Mouse (Mus musculus): ENCODE measurements at regions not wholly inside any gene's neighbourhood (a gene's known extent, or its start where the extent isn't known, plus 50 kb on each side); places are given as distances from the start of the nearest gene placed in this dataset.
A peak's percentile ranks its signal among the peaks of the same experiment; 100 is the strongest.

DNA sequence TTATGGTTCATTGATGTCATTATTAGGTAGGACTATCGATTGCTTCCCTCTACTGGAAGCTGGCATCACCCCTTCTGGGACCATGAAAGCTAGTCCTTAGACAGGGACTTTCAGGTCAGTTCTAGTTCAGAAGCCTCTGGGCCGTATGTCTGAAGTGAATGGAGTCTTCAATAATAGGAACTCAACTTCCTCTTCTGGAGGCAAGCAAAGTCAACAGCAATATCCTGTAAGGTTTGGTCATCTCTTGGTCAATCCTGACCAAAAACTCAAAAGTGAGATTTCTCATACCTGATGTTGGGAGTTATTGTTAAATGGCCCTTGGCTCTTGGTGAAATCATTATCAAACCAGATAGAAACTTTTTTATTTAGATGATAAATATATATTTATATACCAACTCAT, 2377.6 kb upstream of the Gm7489 start:
- intact Hi-C loops (cut with DNase I) = no loop called here
- no peak for DNase-seq

DNA sequence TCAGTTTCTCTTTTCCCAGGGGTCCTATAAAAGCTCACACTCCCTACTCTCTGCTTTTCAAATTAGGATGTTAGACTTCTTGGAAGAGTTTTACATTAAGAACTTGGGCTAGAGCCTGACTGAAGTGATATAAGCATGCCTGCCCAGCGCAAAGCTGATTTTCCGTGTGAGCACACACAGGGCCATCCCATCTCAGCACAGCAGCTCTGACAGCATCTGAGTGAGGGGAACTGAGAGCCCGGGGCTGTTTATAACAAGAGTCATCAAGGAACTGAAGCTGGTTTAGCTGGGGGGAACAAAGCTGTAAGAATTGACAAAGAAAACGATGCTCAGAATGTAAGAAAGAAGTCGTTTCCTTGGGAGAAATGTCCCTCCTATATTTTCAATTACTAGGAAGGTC, 2373.4 kb upstream of the Gm7489 start:
- intact Hi-C loops (cut with DNase I) = no loop called here
- no peak for DNase-seq

DNA sequence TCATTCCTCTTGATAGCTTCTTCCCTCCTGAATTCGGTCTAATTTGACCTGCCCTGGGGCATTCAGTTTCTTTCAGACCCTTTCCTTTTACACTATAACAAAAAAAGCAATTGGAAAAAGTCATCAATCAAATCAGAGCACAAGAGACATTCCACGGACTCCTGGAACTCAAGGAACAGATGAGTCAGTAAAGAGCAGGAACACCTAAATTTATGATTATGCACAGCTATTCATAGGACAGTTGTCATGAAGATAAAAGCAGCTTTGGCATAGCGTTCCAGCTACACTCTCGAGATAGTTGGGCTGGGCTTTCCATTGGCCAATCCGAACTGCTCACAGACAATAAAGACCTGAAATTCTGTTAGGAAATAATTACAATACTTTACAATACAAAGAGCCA, 2348.4 kb upstream of the Gm7489 start:
- no peak for DNase-seq
- intact Hi-C loops (cut with DNase I) = no loop called here

DNA sequence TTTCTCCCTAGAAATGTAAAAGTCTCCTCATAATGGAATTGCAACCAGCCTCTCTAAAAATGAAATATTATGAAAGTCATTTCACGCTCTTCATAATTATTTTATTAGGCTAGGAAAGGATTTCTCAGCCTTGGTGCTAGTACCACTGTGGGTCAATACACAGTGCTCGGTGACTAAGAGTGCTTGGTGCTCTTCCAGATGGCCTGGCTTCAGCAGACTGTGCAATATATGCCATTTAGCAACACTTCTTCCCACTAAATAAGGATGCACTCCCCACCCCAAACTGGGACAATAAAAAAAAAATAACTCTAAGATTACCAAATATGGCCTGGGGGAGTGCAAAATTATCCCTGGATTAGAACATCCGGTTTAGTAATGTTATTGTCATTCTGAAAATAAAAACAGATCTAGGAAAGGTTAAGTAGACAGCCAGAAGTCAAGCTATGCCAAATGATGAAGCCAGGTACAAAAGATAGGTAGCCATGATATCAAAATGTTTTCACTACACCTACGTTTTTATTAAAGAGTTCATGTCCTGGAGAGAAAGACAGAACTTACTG, 2333.4 kb upstream of the Gm7489 start:
- intact Hi-C loops (cut with DNase I) = no loop called here
- no peak for DNase-seq

DNA sequence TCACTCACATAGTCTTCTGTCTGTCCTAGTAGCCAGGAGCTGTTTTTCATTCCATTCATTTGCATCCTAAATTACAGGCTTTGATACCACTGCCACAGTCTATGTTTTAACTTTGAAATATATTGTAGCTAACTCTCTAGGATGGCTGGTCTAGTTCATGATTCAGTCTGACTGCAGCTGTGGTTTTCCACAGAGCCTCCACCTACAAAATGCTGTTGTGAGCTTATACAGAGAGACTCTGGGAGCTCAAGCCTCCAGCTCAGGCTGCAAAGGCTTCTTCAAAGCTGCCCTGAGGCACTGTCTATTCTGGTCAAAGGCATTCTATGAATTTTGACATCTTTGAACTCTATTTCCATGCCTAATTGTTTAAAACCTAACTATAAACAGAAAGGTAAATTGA, 2326.5 kb upstream of the Gm7489 start:
- DNase-seq = no peak
- intact Hi-C loops (cut with DNase I) = no loop called here

DNA sequence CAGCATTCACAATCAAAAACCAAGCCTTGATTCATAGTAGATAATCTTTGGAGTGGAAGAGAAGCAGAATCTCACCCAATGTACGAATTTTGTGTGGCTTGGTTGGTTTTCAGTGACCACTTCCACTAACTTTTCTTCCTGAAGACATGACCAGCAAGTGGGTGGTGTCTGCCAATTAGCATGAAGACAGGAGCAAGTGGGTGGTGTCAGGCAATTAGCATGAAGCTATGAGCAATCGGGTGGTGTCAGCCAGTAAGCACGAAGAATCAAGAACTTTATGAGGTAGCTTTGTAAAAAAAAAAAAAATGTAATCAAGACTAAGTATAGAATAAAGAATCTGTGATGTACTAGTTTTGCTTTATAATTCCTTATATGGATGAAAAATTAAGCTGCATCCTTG, 2319.2 kb upstream of the Gm7489 start:
- intact Hi-C loops (cut with DNase I) = no loop called here
- DNase-seq = no peak

DNA sequence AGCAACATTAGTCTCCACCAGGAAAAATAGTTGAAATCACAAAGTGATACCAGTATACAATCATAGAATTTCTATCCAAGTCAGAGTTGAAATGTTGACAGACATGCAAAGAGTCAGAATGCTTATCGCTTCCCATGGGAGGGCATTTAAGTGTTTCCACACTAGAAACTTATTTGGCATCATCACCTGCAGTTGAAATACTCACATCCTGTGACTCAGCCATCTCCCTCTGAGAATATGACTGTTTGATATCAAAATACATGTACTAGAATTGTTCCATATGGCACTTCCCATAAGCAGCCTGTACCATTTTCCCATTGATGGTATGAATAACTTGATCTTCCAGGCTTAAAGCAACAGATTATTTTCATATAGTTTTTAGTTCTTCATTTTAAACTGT, 2314.1 kb upstream of the Gm7489 start:
- no peak for DNase-seq
- intact Hi-C loops (cut with DNase I) = no loop called here

DNA sequence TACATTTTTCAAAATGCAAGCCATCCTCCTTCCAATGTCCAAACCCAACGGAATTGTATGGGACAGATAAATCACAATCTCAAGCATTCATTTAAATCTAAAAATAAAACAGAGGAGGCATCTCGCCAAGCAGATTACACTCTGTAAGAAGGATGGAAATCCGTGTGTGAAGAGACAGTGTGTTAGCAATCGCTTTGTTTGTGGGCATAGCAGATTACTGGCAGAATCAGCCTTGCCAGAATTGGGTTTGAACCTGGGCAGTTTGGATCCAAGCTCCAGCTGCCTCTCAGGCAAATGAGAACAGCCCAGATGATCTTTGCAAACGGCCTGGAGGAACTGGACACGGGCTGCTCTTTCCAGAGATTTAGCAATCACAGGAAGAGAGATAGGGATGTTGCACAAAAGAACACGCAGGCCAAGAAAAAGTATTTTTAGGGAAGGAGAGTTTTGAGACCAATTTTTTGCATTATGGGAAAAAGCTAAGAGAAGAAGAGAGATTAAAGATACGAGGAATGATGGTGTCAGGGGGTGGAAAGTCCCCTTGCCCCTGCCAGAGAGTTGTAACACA, 2310.1 kb upstream of the Gm7489 start:
- DNase-seq = peak; percentile 26 to 35
- intact Hi-C loops (cut with DNase I) = no loop called here

DNA sequence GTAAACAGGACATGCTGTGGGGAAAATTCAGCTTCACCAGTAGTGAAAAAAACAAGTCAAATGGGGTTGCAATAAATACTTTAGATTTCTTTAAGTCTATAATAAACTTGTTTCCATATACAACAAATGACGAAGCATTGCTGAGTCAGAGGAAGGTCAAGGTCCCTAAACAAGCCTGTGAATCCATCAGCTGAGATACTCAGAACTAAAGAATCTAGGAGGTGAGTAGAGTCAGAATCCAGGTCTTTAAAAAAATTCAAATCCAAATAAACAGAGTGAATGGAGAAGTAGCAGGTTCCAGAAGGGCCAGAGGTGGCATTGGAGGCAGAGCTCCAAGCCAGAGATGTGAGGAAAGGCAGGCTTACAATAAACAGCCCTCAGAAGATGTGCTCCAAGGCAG, 2301.1 kb upstream of the Gm7489 start:
- no peak for DNase-seq
- intact Hi-C loops (cut with DNase I) = no loop called here

DNA sequence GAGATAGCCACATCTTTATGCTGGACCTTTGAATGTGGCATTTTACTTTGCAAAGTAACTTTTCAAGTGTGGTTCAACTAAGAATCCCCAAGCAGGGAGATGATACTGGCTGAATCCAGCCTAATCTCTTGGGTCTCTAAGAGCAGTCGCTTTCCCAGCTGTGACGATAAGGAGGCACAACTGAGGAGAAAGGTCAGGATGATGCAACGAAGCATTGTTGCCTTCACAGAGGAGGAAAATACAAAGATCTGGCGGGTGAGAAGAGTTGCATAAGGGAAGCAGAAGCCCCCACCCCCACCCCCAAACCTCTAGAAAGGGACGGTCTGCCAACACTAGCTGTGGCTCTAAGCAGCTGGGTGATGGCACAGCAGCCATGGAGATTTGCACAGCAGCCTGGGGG, 2298.6 kb upstream of the Gm7489 start:
- intact Hi-C loops (cut with DNase I) = no loop called here
- DNase-seq = no peak

DNA sequence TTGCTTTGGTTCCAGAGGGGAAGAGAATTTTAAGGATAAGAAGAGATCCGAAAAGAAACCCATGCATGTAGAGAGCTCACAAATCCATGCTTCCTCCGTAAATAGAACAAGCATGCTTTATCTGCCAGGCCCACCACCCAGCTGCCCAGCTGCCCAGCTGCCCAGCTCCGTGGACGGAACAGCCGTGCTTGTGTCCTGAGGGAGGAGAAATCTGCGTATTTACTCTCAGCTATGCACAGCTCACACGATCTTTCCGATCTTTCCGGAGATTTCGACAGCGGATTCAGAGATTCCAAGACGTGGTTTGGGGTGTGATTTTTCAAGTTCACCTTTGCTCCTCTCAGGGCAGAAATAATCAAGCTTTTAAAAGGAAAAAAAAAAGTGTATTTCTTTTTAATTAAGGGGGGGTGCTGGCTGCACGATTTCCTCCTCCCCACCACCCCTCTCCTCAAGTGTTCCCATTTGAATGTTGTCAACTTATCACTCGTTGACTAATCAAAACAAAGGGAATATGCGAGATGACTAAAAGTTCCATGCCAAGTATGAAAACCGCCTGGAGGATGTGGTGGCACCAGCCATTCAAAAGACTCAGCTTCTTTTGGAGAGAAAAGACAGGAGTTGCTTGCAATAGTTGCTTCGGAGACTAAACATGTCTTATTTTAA, 2293.2 kb upstream of the Gm7489 start:
- intact Hi-C loops (cut with DNase I) = no loop called here
- DNase-seq = no peak

DNA sequence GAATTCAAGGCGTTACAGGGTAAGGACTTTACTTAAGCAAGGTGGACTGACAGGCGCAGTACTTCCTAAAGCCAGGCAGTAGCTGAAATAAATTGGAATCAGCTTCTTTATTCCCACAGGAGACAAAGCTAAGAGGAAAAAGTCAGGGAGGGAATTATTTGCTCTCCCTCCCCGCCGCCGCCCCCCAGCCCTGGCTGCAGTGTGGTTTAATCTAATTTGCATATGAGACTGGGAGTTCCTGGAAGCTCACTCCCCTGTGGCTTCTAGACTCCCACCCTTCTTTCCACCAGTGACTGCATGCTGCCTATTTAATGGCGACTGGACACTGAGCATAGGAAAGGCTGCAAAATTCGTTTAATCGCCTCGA, 2292.7 kb upstream of the Gm7489 start:
- peak; percentile 56 to 66 for DNase-seq
- intact Hi-C loops (cut with DNase I) = no loop called here

DNA sequence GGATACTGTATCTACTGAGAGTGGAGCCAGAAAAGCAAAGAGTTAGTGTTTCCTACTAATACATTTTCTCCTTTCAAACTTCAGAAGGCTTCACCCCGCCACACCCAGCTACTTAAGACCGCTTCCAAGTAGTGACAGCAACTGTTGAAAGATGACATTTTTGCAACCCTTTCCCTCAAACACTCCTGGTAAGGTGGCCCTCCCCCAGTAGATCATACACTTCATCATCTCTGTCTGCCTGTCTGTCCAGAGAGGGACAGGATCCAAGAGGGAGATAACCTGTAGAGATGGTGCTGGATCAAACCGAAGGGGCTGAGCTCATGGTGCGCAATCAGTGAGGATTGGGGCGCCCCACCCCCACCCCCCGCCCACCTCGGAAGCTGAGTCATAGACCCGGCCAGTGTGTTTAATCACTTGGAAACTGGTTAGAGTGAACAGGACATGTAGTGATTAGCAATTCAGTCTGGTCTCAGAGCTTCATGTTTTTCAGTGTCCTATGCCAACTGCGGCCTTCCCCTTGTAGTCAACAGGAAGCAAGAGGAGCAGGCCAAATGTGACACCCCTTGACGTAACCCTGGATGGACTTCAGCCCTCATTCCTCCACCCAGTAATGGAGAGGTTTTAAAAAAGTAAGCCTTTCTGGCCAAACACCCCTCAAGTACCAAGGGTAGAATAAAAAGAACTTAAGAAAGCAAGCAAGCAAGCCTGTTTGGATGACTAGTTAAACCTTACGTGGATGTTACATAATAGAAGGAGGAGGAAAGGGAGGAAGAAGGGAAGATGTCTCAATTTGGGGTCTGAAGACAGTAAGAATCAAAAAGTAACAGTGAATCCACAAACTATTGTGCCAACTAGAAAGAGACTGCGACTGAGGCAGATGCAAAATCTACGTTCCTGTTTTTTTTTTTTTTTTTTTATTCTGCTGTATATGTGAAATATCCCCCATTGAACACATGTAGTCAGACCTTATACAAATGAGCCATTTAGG, 2291.9 kb upstream of the Gm7489 start:
- DNase-seq = peak; percentile 64 to 72
- intact Hi-C loops (cut with DNase I) = no loop called here

DNA sequence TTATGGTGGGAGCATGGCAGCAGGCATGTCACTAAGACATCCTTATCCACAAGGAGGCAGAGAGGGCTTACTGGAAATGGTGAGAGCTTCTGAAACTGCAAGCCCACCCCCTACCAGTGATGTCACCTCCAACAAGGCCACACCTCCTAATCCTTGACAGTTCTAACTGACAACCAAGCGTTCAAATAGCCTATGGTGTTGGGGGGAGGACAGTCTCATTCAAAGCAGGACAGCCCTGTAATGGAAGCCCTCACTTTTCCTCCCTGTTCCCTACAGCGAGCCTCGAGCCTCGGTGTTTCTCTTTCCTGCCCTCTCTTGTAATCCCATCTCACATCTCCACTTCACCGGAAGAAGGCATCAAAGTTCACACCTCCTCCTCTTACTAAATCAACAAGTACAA, 2290.6 kb upstream of the Gm7489 start:
- intact Hi-C loops (cut with DNase I) = no loop called here

DNA sequence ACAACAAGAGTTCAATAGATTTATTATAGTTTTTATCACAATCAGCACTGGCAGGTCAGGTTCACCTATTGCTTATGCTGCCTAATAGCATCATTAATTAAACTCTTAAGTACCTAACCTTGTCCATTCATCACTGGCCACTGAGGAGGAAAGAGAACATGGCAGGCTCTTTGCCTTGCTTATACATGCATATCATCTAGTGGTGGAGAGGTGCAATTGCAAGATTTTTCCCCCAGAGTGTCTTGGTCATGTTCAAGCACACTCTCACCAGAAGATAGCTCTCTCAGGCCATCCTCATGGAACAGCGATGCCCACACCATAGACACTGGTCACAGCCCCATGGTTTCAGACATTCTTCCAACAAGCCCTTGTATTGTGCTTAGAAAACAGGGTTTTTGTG, 2289.1 kb upstream of the Gm7489 start:
- DNase-seq = peak in 1 of 2 experiments; percentile 13
- intact Hi-C loops (cut with DNase I) = no loop called here

More for the DNA sequence above, 2290.6 kb upstream of the Gm7489 start:
- DNase-seq = no peak

DNA sequence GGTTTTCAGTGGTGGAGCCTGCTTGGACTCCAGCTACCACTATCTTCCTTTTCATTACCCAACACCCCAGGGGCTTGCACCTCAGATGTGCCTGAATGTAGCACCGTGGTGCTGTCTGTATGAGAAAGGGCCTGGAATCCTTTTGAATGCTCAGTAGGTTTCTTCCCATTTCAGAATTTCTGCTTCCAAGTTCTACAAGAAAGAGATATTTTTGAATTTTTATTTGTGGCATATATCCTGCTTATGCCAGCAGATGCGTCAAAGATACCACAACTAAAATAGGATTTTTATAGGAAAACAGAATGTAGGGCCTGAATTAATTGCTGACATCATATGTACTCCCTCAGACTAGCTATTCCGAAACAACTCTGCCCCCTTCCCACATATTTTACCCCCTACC, 2286.9 kb upstream of the Gm7489 start:
- intact Hi-C loops (cut with DNase I) = no loop called here
- no peak for DNase-seq

DNA sequence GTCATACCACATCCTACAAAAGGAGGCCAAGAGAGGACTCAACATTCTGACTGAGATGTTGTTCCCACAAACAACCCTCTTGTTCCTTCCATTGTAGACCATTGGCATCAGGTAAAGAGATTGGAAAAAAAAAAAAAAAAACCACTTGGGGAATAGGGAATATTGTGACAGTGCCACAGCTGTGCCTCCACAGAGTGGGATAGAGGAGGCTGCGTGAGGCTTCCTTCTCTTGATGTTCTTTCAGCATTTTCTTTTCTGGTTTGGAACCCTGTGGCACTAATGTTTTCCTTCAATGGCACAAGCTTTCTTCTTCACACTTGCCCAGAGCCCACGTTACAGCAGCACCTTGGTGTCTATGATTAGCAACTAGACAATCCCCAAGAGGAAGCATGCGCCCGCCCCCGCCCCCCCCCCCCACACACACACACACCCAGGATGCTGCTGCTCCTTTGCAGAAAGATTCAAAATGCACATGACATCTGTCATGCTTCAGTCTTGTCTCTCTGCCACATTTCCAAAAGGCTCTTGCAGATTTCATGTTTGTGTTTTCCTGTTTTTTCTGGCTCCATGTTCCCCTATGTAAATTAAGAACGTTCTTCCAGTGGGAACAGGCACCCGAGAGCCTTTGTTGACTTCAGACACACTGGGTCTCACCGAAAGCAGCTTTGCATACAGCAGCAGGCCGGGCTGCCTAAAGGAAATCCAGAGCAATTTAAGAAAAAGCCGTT, 2283.4 kb upstream of the Gm7489 start:
- DNase-seq = no peak
- intact Hi-C loops (cut with DNase I) = no loop called here

DNA sequence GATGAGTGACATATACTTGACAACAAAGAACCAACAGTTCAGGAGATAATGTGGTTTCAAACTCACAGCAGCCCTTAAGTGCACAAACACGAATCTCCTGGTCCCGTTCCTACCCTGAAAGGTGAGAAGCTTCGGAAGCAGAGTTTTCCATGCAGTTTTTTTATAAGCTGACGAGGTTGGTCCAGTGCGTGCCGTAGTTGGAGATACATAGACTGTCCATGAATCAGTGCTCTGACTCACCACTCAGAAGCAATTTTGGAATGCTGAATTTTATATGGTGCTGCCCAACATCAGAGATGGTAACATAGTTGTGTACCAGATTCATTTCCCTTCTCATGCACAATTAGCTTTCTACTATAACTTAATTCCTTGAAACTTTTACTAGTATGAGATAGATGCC, 2263.3 kb upstream of the Gm7489 start:
- intact Hi-C loops (cut with DNase I) = no loop called here
- DNase-seq = no peak

DNA sequence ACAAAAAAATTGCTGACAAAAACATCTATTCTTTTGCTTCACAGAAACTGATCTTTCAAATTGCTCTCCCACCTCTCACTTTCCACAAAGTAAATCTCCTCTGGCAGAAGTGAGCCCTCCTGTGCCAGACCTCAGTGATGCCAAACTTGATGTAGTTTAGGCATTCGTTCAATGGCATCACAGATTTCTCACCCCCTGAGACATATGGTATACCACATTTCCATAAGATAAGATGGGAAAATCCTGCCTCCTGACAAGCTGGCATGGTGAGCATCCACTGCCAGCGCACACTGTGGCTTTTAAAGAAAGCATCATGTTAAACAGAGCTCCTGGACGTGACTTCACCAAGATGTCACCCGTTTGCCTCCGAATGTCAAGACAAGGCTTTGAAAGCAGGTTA, 2257.2 kb upstream of the Gm7489 start:
- no peak for DNase-seq
- intact Hi-C loops (cut with DNase I) = no loop called here

DNA sequence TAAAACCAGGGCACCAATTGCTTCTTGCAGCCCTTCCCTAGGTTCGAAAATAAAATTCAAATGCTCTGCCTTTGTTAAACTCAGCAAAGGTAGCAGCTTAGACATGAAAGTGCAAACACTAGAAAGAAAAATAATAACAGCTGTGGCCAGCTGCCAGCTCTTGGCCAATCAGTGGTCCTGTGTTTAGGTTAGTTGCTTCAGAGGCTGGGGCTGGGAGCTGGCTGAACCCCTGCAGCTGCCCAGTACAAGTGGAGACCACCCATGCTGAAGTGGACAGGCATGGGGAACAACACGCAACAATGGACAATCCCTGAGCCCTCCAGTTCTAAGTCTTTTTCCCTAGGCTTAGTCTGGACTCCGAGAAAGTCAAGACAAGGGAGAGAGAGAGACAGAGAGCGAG, 2256.2 kb upstream of the Gm7489 start:
- intact Hi-C loops (cut with DNase I) = no loop called here
- DNase-seq = no peak

DNA sequence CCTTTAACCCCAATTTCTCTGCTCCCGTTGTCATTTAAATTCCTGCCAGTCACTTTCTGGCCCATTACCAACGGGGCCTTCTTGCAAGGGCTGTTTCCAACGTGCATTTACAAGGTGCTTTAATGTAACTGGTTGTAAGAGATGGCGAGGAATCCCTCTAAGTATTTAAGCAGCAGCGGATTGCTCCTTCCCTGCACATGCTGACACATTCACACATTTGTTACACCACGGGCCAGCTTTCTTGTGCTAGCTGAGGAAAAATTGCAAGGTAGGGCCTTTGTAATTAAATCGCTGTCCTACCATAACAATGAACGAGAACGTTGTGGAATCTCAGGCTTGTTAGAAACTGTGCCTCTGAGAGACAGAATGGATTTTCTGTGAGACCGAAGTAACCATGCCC, 2252.8 kb upstream of the Gm7489 start:
- DNase-seq = no peak
- intact Hi-C loops (cut with DNase I) = no loop called here
